Mouse (Mus musculus): ENCODE measurements around the gene Glyr1. TPM values are rescaled to one million over a fixed set of nuclear protein-coding genes. Genes with fewer than 3 reads are reported as not detected.

Glyr1 gene
- polyA plus RNA-seq (2015; fragmentation: Nextera tagmentation; extraction: Ambion mirVana): 176 and 180 TPM in 2 replicates

GRCm38 (mm10) chr16:5049774-5050234, at the start of gene Glyr1, which contains the start of gene Ubn1:
TSS of gene Glyr1 (minus strand) at chr16:5049863.
TSS of gene Ubn1 (plus strand) at chr16:5050057.
- under 1% methylated on average over 52 of the region's 56 CpGs for WGBS
- Histone ChIP-seq H3K9me3 (no peaks in the 10 kb centered on the region), H3K36me3 (peaks cover 34% of the 10 kb centered on the region), H3K27ac (replicated peaks) (peak within 1 kb of the TSS; percentile 95), H3K9ac (peak within 1 kb of the TSS; percentile 90), H3K27me3 (no peaks in the 10 kb centered on the region), H3K4me1 (replicated peaks) (peaks cover 37% of the 10 kb centered on the region), H3K4me2 (peak within 1 kb of the TSS; percentile 88), H3K4me3 (peak within 1 kb of the TSS; percentile 66)
- ATAC-seq (ENCODE audit: low FRiP score, low read depth): peak; percentile 100

- Histone ChIP-seq H3K4me1 (replicated peaks) (no peaks in the 10 kb centered on the region), H3K9me3 (no peaks in the 10 kb centered on the region), H3K4me3 (no peak overlapping the region), H3K27me3 (no peaks in the 10 kb centered on the region), H3K36me3 (no peaks in the 10 kb centered on the region), H3K9ac (no peak overlapping the region), H3K27ac (replicated peaks) (no peak overlapping the region), H3K4me2 (no peak overlapping the region)
- WGBS: 81% methylated on average over 8 of the region's 8 CpGs
- no peak for ATAC-seq (ENCODE audit: low FRiP score, low read depth)
Observed at GRCm38 (mm10) chr16:5096504-5096903, 46.8 kb upstream of the Glyr1 start.

- Histone ChIP-seq H3K9me3 (no peaks in the 10 kb centered on the region), H3K27me3 (no peaks in the 10 kb centered on the region), H3K9ac (no peak overlapping the region), H3K4me2 (no peak overlapping the region), H3K27ac (replicated peaks) (no peak overlapping the region), H3K4me3 (no peak overlapping the region), H3K4me1 (replicated peaks) (no peaks in the 10 kb centered on the region), H3K36me3 (peaks cover 4% of the 10 kb centered on the region; the same call in 1 of the 2 replicates)
- WGBS: 87% methylated on average over 5 of the region's 5 CpGs
- ATAC-seq (ENCODE audit: low FRiP score, low read depth): no peak
Observed at GRCm38 (mm10) chr16:5093285-5093684, 43.6 kb upstream of the Glyr1 start.

- Histone ChIP-seq H3K36me3 (peaks cover 44% of the 10 kb centered on the region), H3K9ac (no peak overlapping the region), H3K4me2 (no peak overlapping the region), H3K27me3 (no peaks in the 10 kb centered on the region), H3K27ac (replicated peaks) (no peak overlapping the region), H3K4me3 (no peak overlapping the region), H3K9me3 (no peaks in the 10 kb centered on the region), H3K4me1 (replicated peaks) (no peaks in the 10 kb centered on the region)
- ATAC-seq (ENCODE audit: low FRiP score, low read depth): no peak
- 78% methylated on average over 10 of the region's 10 CpGs for WGBS
Observed at GRCm38 (mm10) chr16:5089021-5089420, 39.4 kb upstream of the Glyr1 start.

GRCm38 (mm10) chr16:5086179-5086578, 36.5 kb upstream of the Glyr1 start:
- Histone ChIP-seq H3K9me3 (no peaks in the 10 kb centered on the region), H3K27ac (replicated peaks) (no peak overlapping the region), H3K27me3 (no peaks in the 10 kb centered on the region), H3K4me1 (replicated peaks) (no peaks in the 10 kb centered on the region), H3K4me2 (no peak overlapping the region), H3K9ac (no peak overlapping the region), H3K36me3 (peaks cover 70% of the 10 kb centered on the region), H3K4me3 (no peak overlapping the region)
- ATAC-seq (ENCODE audit: low FRiP score, low read depth): no peak
- WGBS: 97% methylated on average over 2 of the region's 2 CpGs

- ATAC-seq (ENCODE audit: low FRiP score, low read depth): no peak
- Histone ChIP-seq H3K4me2 (no peak overlapping the region), H3K27me3 (no peaks in the 10 kb centered on the region), H3K27ac (replicated peaks) (no peak overlapping the region), H3K9ac (no peak overlapping the region), H3K9me3 (no peaks in the 10 kb centered on the region), H3K36me3 (peaks cover 72% of the 10 kb centered on the region), H3K4me1 (replicated peaks) (no peaks in the 10 kb centered on the region), H3K4me3 (no peak overlapping the region)
- WGBS: 92% methylated on average over 4 of the region's 4 CpGs
Observed at GRCm38 (mm10) chr16:5085196-5085595, 35.5 kb upstream of the Glyr1 start.

GRCm38 (mm10) chr16:5074341-5074740, 24.7 kb upstream of the Glyr1 start:
- Histone ChIP-seq H3K4me2 (no peak overlapping the region), H3K36me3 (peaks cover 91% of the 10 kb centered on the region), H3K27ac (replicated peaks) (no peak overlapping the region), H3K27me3 (no peaks in the 10 kb centered on the region), H3K4me1 (replicated peaks) (no peaks in the 10 kb centered on the region), H3K9ac (no peak overlapping the region), H3K9me3 (no peaks in the 10 kb centered on the region), H3K4me3 (no peak overlapping the region)
- WGBS: 93% methylated on average over 5 of the region's 5 CpGs
- ATAC-seq (ENCODE audit: low FRiP score, low read depth): no peak

- Histone ChIP-seq H3K27me3 (no peaks in the 10 kb centered on the region), H3K9me3 (no peaks in the 10 kb centered on the region), H3K9ac (no peak overlapping the region), H3K4me1 (replicated peaks) (no peaks in the 10 kb centered on the region), H3K36me3 (peaks cover 85% of the 10 kb centered on the region), H3K4me2 (no peak overlapping the region), H3K27ac (replicated peaks) (no peak overlapping the region), H3K4me3 (no peak overlapping the region)
- no peak for ATAC-seq (ENCODE audit: low FRiP score, low read depth)
- 89% methylated on average over 7 of the region's 7 CpGs for WGBS
Observed at GRCm38 (mm10) chr16:5071974-5072373, 22.3 kb upstream of the Glyr1 start.

- WGBS: 89% methylated on average over 3 of the region's 3 CpGs
- H3K36me3 ChIP-seq: peaks cover 78% of the 10 kb centered on the region
Observed at GRCm38 (mm10) chr16:5070321-5070720, 20.7 kb upstream of the Glyr1 start.

GRCm38 (mm10) chr16:5063472-5063871, 13.8 kb upstream of the Glyr1 start:
- Histone ChIP-seq H3K9ac (no peak overlapping the region), H3K9me3 (no peaks in the 10 kb centered on the region), H3K4me2 (no peak overlapping the region), H3K4me3 (no peak overlapping the region), H3K4me1 (replicated peaks) (no peaks in the 10 kb centered on the region), H3K27me3 (no peaks in the 10 kb centered on the region), H3K27ac (replicated peaks) (no peak overlapping the region), H3K36me3 (peaks cover 56% of the 10 kb centered on the region)
- 95% methylated on average over 4 of the region's 4 CpGs for WGBS
- no peak for ATAC-seq (ENCODE audit: low FRiP score, low read depth)

More at GRCm38 (mm10) chr16:5070321-5070720, 20.7 kb upstream of the Glyr1 start:
- no peak overlapping the region for H3K27ac ChIP-seq (replicated peaks)
- no peaks in the 10 kb centered on the region for H3K27me3 ChIP-seq
- no peaks in the 10 kb centered on the region for H3K9me3 ChIP-seq
- no peak overlapping the region for H3K9ac ChIP-seq
- no peak overlapping the region for H3K4me3 ChIP-seq
- H3K4me1 ChIP-seq (replicated peaks): no peaks in the 10 kb centered on the region
- no peak for ATAC-seq (ENCODE audit: low FRiP score, low read depth)
- no peak overlapping the region for H3K4me2 ChIP-seq

- ATAC-seq (ENCODE audit: low FRiP score, low read depth): no peak
- Histone ChIP-seq H3K9ac (no peak overlapping the region), H3K27ac (replicated peaks) (no peak overlapping the region), H3K27me3 (no peaks in the 10 kb centered on the region), H3K4me1 (replicated peaks) (0 out of 2 replicates have a peak, but pooled peaks cover 3% of the 10 kb centered on the region), H3K9me3 (no peaks in the 10 kb centered on the region), H3K4me2 (no peak overlapping the region), H3K36me3 (peaks cover 51% of the 10 kb centered on the region), H3K4me3 (no peak overlapping the region)
- WGBS: 90% methylated on average over 1 of the region's 1 CpGs
Observed at GRCm38 (mm10) chr16:5058114-5058513, 8.5 kb upstream of the Glyr1 start.

- peak overlapping the region; percentile 66 for H3K4me3 ChIP-seq
- peak overlapping the region; percentile 86 for H3K4me2 ChIP-seq
- no peaks in the 10 kb centered on the region for H3K27me3 ChIP-seq
- H3K4me1 ChIP-seq (replicated peaks): peaks cover 37% of the 10 kb centered on the region
- peak overlapping the region; percentile 95 for H3K27ac ChIP-seq (replicated peaks)
- under 1% methylated on average over 66 of the region's 78 CpGs for WGBS
- H3K36me3 ChIP-seq: peaks cover 34% of the 10 kb centered on the region
- H3K9me3 ChIP-seq: no peaks in the 10 kb centered on the region
- ATAC-seq (ENCODE audit: low FRiP score, low read depth): peak; percentile 83
- peak overlapping the region; percentile 63 for H3K9ac ChIP-seq
Observed at GRCm38 (mm10) chr16:5050251-5051110, 818 bp upstream of the Glyr1 start.

Data from hindbrain, embryonic 15.5 days (tissue).